Comparison of ENCODE assay signal across 7 mouse cellular contexts in the genomic region with DNA sequence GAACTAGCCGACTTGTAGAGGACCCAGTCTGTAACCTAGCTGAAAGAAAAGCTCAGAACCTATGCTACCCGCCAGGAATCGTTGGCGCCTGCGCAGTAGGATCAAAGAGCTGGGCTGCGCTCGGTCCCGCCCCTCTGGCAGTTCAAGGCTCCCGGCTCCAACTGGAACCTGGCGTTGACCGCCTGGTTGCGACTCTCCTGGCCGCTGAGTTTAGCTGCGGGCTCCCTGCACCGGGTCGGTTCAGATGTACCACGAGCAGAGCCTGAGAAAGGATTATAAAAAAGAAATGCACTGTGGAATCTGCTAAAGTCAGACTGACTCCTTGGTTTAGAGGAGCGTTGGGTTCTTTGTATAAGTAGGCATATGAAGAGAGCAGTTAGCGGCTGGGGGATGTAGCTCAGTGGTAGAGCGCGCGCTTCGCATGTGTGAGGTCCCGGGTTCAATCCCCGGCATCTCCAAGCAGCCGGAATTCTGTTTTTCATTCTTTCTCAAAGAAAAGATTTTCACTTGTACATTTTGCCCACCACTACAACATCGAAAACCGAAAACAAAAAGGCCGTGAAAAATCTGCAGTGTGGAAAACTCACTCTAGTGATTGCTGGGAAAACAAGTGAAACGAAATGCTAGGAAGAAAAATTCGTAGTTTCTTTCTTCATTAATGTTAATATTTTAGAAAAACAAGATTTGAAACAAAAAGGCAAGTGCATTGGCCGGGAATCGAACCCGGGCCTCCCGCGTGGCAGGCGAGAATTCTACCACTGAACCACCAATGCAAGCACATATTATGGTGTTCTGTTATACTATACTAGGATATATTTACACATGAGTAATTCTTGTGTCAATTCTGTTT. TPM values are rescaled to one million over a fixed set of nuclear protein-coding genes. Genes with fewer than 3 reads are reported as not detected.
DNase-seq lines count a peak whose midpoint lies in the region; ATAC-seq lines count a peak whose summit lies in the region.

No protein-coding gene starts in this region.

- H3K9ac ChIP-seq in midbrain, embryonic 13.5 days (replicated peaks), result peak overlapping the region; percentile 68

- no peaks in the 10 kb centered on the region for H3K36me3 ChIP-seq in embryonic facial prominence, embryonic 10.5 days (replicated peaks)
- no peaks in the 10 kb centered on the region for H3K36me3 ChIP-seq in limb, embryonic 10.5 days
- no peaks in the 10 kb centered on the region for H3K36me3 ChIP-seq in midbrain, embryonic 13.5 days

- peak overlapping the region; percentile 91 for H3K27ac ChIP-seq in embryonic facial prominence, embryonic 10.5 days (replicated peaks)
- H3K27ac ChIP-seq in limb, embryonic 10.5 days, result peak overlapping the region; percentile 94
- H3K27ac ChIP-seq in midbrain, embryonic 13.5 days, result peak overlapping the region; percentile 79

- peak overlapping the region; percentile 49 for H3K4me2 ChIP-seq in midbrain, embryonic 13.5 days (replicated peaks)

- peak; percentile 96 for DNase-seq in adrenal gland, postnatal 10 days
- DNase-seq in embryonic facial prominence, embryonic 10.5 days (ENCODE audit: low spot score), result peak; percentile 93
- peak; percentile 94 for DNase-seq in kidney, adult 11 months
- DNase-seq in limb, embryonic 10.5 days (ENCODE audit: low spot score), result peak; percentile 94
- peak; percentile 72 for DNase-seq in spleen, adult 12 weeks (ENCODE audit: low spot score)

- ATAC-seq in granulocyte monocyte progenitor cell, adult 5-6 weeks (replicated peaks; ENCODE audit: poor library complexity, severe bottlenecking), result peak; percentile 83
- peak; percentile 97 for ATAC-seq in midbrain, embryonic 13.5 days

- H3K4me1 ChIP-seq in embryonic facial prominence, embryonic 10.5 days, result peaks cover 11% of the 10 kb centered on the region
- H3K4me1 ChIP-seq in limb, embryonic 10.5 days, result peaks cover 14% of the 10 kb centered on the region
- H3K4me1 ChIP-seq in midbrain, embryonic 13.5 days (replicated peaks), result peaks cover 4% of the 10 kb centered on the region; the same call in 1 of the 2 replicates

- no peaks in the 10 kb centered on the region for H3K9me3 ChIP-seq in embryonic facial prominence, embryonic 10.5 days
- H3K9me3 ChIP-seq in limb, embryonic 10.5 days (replicated peaks), result no peaks in the 10 kb centered on the region
- H3K9me3 ChIP-seq in midbrain, embryonic 13.5 days, result no peaks in the 10 kb centered on the region

- peak overlapping the region; percentile 72 for H3K4me3 ChIP-seq in embryonic facial prominence, embryonic 10.5 days
- peak overlapping the region; percentile 70 for H3K4me3 ChIP-seq in limb, embryonic 10.5 days
- peak overlapping the region; percentile 57 for H3K4me3 ChIP-seq in midbrain, embryonic 13.5 days (replicated peaks)

- WGBS in embryonic facial prominence, embryonic 10.5 days, result 1% methylated on average over 37 of the region's 37 CpGs
- under 1% methylated on average over 37 of the region's 37 CpGs for WGBS in limb, embryonic 10.5 days
- 1% methylated on average over 37 of the region's 37 CpGs for WGBS in midbrain, embryonic 13.5 days

- no peaks in the 10 kb centered on the region for H3K27me3 ChIP-seq in embryonic facial prominence, embryonic 10.5 days (replicated peaks; ENCODE audit: low read depth, poor library complexity, severe bottlenecking)
- no peaks in the 10 kb centered on the region for H3K27me3 ChIP-seq in limb, embryonic 10.5 days (ENCODE audit: low read depth, poor library complexity, severe bottlenecking)
- H3K27me3 ChIP-seq in midbrain, embryonic 13.5 days, result no peaks in the 10 kb centered on the region

RNA-seq across cellular contexts. Expression of gene Gpd2, which starts 55.5 kb away (rescaled TPM):
- total RNA-seq in adrenal gland, postnatal 10 days (2021), result 100 to 1,000 TPM; 164 to 188 TPM
- polyA plus RNA-seq in embryonic facial prominence, embryonic 10.5 days (2016; fragmentation: Nextera tagmentation; extraction: Ambion mirVana), result 20.4 and 25.0 TPM in 2 replicates
- total RNA-seq in granulocyte monocyte progenitor cell, adult 5-6 weeks (2014; fragmentation: Nextera tagmentation), result 16.1 and 19.2 TPM in 2 replicates
- 29.3 and 31.1 TPM in 2 replicates for total RNA-seq in granulocyte monocyte progenitor cell, adult 5-6 weeks (2017)
- 22.5 and 23.7 TPM in 2 replicates for polyA plus RNA-seq in limb, embryonic 10.5 days (2016; fragmentation: Nextera tagmentation; extraction: Ambion mirVana)
- 11.6 and 12.0 TPM in 2 replicates for polyA plus RNA-seq in midbrain, embryonic 13.5 days (2015; fragmentation: Nextera tagmentation; extraction: Ambion mirVana)

RNA-seq across cellular contexts. Expression of gene Nr4a2, which starts 58.1 kb away (rescaled TPM):
- total RNA-seq in adrenal gland, postnatal 10 days (2021), result 10 to 100 TPM in 1 of 2 experiments, 1 to 10 TPM in 1; 4.1 to 22.6 TPM
- 5.3 and 6.5 TPM in 2 replicates for polyA plus RNA-seq in embryonic facial prominence, embryonic 10.5 days (2016; fragmentation: Nextera tagmentation; extraction: Ambion mirVana)
- total RNA-seq in granulocyte monocyte progenitor cell, adult 5-6 weeks (2014; fragmentation: Nextera tagmentation), result 4.5 and 4.9 TPM in 2 replicates
- 1.3 and 2.1 TPM in 2 replicates for total RNA-seq in granulocyte monocyte progenitor cell, adult 5-6 weeks (2017)
- polyA plus RNA-seq in limb, embryonic 10.5 days (2016; fragmentation: Nextera tagmentation; extraction: Ambion mirVana), result 5.8 and 8.7 TPM in 2 replicates
- polyA plus RNA-seq in midbrain, embryonic 13.5 days (2015; fragmentation: Nextera tagmentation; extraction: Ambion mirVana), result 39.8 and 49.1 TPM in 2 replicates

Comparison
In these comparisons a context has a peak if more than half of its experiments do, and no peak if none do; other contexts are left out.
1. Peak in every context shown above with its lines: DNase-seq, ATAC-seq, H3K4me3 ChIP-seq and H3K27ac ChIP-seq.